12 mouse cellular contexts compared by ENCODE assay signal in the genomic region with DNA sequence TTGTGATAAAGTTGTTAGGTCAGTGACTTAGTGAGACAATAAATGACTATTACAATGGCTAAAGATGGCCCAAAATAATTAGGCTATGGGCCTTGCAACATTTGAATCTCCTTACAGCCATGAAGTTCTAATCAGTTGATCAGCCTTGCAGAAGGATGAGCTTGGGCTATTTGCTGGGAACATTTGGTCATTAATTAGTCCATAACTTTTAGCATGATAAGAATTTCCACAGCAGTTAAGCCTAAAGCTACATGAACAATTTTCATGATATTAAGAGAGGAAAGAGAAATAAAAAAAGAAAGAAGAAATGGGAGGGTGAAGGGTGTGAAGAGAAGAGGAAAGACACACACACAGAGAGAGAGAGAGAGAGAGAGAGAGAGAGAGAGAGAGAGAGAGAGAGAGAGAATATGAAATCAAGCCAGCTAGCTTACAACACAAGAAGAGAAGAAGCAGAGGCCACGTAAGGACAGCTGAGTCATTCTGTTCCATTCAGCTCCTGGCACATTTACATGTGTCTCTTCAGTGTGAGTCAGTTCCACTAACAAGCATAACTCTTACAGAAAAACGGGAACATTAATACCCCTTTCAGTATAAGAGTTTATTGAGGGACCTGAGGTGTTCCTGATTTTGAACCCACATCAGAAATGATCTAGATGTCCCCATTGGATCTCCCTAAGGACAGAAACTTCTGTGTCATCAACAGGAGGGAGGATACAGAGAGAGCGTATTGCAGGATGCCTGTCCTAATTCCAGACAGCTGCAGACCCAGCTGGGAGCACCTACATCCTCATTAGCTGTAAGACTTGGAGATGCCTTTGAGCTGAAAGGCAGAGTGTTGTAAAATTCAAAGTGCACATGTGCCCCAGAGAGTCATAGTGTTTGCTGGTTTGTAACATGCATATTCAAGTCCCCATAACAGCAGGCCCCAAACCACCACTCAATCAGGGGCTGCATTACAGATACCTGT.
DNase-seq lines count a peak whose midpoint lies in the region; ATAC-seq lines count a peak whose summit lies in the region.
"Had no signal": no experiment of that assay in that cellular context is flagged by ENCODE, and none has a peak within 500 bp of the region (broad histone marks: within the 10 kb centered on the region; RNA-seq: fewer than 3 reads in every experiment).

No protein-coding gene starts in this region.

- no peaks in the 10 kb centered on the region for H3K4me1 ChIP-seq in kidney, embryonic 16.5 days (ENCODE audit: insufficient read depth, low read length)
- H3K4me1 ChIP-seq: heart, embryonic 13.5 days had no signal

- intact Hi-C loops in left cerebral cortex, postnatal 4 days (cut with DNase I): no loop called here

- no peaks in the 10 kb centered on the region for H3K27me3 ChIP-seq in kidney, embryonic 16.5 days (ENCODE audit: insufficient read depth, low read length)
- H3K27me3 ChIP-seq: heart, embryonic 13.5 days had no signal

- H3K9ac ChIP-seq in kidney, embryonic 16.5 days (replicated peaks; ENCODE audit: low read length): no peak overlapping the region
- H3K9ac ChIP-seq: heart, embryonic 13.5 days; lung, embryonic 14.5 days had no signal

- H3K4me2 ChIP-seq in kidney, embryonic 16.5 days (replicated peaks; ENCODE audit: low read depth, low read length): no peak overlapping the region
- H3K4me2 ChIP-seq: heart, embryonic 13.5 days; lung, embryonic 14.5 days had no signal

- peak; percentile 2 for DNase-seq in left cerebral cortex, adult 11 months (ENCODE audit: low spot score)
- DNase-seq in left cerebral cortex, postnatal 4 days: no peak
- DNase-seq in adipocyte (ENCODE audit: low spot score): peak; percentile 5
- DNase-seq in gastrocnemius, postnatal 25 days: peak; percentile 26
- DNase-seq in right cerebral cortex, postnatal 10 days (ENCODE audit: low spot score in 2 of 2): peak; percentile 24 to 49
- DNase-seq in testis, postnatal 10 days (ENCODE audit: low spot score): no peak
- DNase-seq in cerebellum, adult 11 months: no peak
- DNase-seq: lung, embryonic 14.5 days; midbrain, embryonic 14.5 days; thymus, postnatal 25 days had no signal

- no peak overlapping the region for H3K27ac ChIP-seq in kidney, embryonic 16.5 days (ENCODE audit: low read length)
- H3K27ac ChIP-seq: heart, embryonic 13.5 days had no signal

- ATAC-seq in kidney, embryonic 16.5 days (ENCODE audit: low FRiP score, low TSS enrichment): no peak

- 82% methylated on average over 3 of the region's 3 CpGs for WGBS in kidney, embryonic 16.5 days

- H3K4me3 ChIP-seq in kidney, embryonic 16.5 days (ENCODE audit: low read length): no peak overlapping the region
- H3K4me3 ChIP-seq: heart, embryonic 13.5 days had no signal

- H3K36me3 ChIP-seq in kidney, embryonic 16.5 days (ENCODE audit: insufficient read depth, low read length): no peaks in the 10 kb centered on the region
- H3K36me3 ChIP-seq: heart, embryonic 13.5 days had no signal

- no peaks in the 10 kb centered on the region for H3K9me3 ChIP-seq in kidney, embryonic 16.5 days (ENCODE audit: low read length)
- H3K9me3 ChIP-seq: heart, embryonic 13.5 days had no signal

Comparison
In these comparisons a context has a peak if more than half of its experiments do, and no peak if none do; other contexts are left out.
1. DNase-seq: peak in left cerebral cortex, adult 11 months (single experiment), adipocyte (single experiment), gastrocnemius, postnatal 25 days (single experiment) and right cerebral cortex, postnatal 10 days (2 of 2); none in left cerebral cortex, postnatal 4 days (single experiment), testis, postnatal 10 days (single experiment) and cerebellum, adult 11 months (single experiment).